Mouse (Mus musculus) small intestine, adult 2 months (tissue): Measurements from ENCODE around the gene Spem2.

Experiments
- CTCF ChIP-seq: fragments of 200-500 bp; IDR thresholded peaks from 2 replicates; pipeline ENCODE4 v1.5.1; 2012; ENCODE audit warnings: low read depth, mild to moderate bottlenecking, control low read depth, inconsistent platforms, low read length, moderate library complexity, mixed read lengths; ENCODE audit not compliant: insufficient replicate concordance, insufficient read length; ENCODE audit errors: extremely low read depth
- POLR2A ChIP-seq: fragments of 200-500 bp; IDR thresholded peaks from 2 replicates; pipeline ENCODE4 v1.6.1; 2012; ENCODE audit warnings: low read depth, mild to moderate bottlenecking, control low read depth, inconsistent platforms, low read length, moderate library complexity

DNA sequence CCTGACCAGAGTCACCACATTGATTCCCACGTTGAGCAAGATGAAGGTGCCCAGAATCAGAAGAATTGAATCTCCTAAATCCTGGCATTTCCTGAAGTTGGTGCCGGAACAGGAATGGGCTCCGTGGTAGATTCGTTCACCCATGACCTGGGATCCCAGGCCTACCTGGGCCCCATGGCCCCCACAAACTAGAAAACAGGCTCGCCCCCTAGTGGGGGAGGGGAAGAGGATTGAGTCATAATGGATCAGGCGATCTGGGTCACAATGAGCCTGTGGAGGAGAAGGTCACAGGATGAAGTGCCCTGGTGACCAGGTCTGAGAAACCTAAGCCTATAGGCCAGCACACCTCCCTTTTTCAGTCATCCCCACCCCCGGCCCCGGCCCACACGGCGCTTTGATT lies 3.1 kb downstream of the Spem2 start, which contains the start of gene Gm39566:
- TF ChIP-seq POLR2A (no peak), CTCF (peak; percentile 26; the same call in 1 of the 2 replicates)
